Mouse (Mus musculus) lung, embryonic 14.5 days (tissue): ENCODE data around the gene Iqcm. TPM values are rescaled to one million over a fixed set of nuclear protein-coding genes. Genes with fewer than 3 reads are reported as not detected.
A peak's percentile ranks its signal among the peaks of the same experiment; 100 is the strongest.
"Not testable (repeated sequence)": the region's sequence is repeated elsewhere in the genome, so short reads cannot be mapped to it uniquely, and the experiment has no call there.

Experiments
- ATAC-seq: fragments of 200-750 bp; cut with Nextera tagmentation; 2 replicates; pipeline ENCODE4 v1.8.0; 2017; ENCODE audit warnings: mild to moderate bottlenecking, moderate TSS enrichment, moderate library complexity; ENCODE audit not compliant: insufficient read depth
- DNase-seq: peaks from one replicate; pipeline ENCODE4 v3.0.0-alpha.2; 2015
- H3K27ac ChIP-seq: fragments of 300-500 bp; sonication (generic); 2 replicates; pipeline ENCODE4 v1.5.1; 2014; ENCODE audit warnings: low read depth, mild to moderate bottlenecking, moderate library complexity
- H3K27me3 ChIP-seq: fragments of 300-500 bp; sonication (generic); 2 replicates; pipeline ENCODE4 v1.6.1; 2014; ENCODE audit warnings: low read length, control low read depth; ENCODE audit not compliant: insufficient read depth
- H3K36me3 ChIP-seq: fragments of 300-500 bp; sonication (generic); 2 replicates; pipeline ENCODE4 v1.6.1; 2014; ENCODE audit warnings: control low read depth; ENCODE audit not compliant: insufficient read depth
- H3K4me1 ChIP-seq: fragments of 300-500 bp; sonication (generic); 2 replicates; pipeline ENCODE4 v1.6.1; 2014; ENCODE audit warnings: antibody characterized with exemption, control low read depth; ENCODE audit not compliant: insufficient read depth
- H3K4me2 ChIP-seq: fragments of 300-500 bp; sonication (generic); 2 replicates; pipeline ENCODE4 v1.6.1; 2014; ENCODE audit warnings: mild to moderate bottlenecking
- H3K4me3 ChIP-seq: fragments of 300-500 bp; sonication (generic); 2 replicates; pipeline ENCODE4 v1.5.1; 2014; ENCODE audit warnings: low read depth, low read length
- H3K9ac ChIP-seq: fragments of 300-500 bp; sonication (generic); 2 replicates; pipeline ENCODE4 v1.6.1; 2014
- H3K9me3 ChIP-seq: fragments of 300-500 bp; sonication (generic); 2 replicates; pipeline ENCODE4 v1.6.1; 2016; ENCODE audit warnings: low read depth, low read length, control low read depth
- CTCF ChIP-seq: IDR thresholded peaks from 2 replicates; pipeline ENCODE4 v1.5.1; 2016; ENCODE audit warnings: antibody characterized with exemption, low read depth
- WGBS: fragments of 180-500 bp; shearing (Covaris S2); extraction: QIAGEN DNeasy Blood & Tissue Kit; methylation state at CpG from one replicate; pipeline ENCODE4 v1.1.7; 2014; 5-methylcytosine and 5-hydroxymethylcytosine counted together
- polyA plus RNA-seq: library from polyadenylated mRNA; unstranded; fragments of >200 nt; fragmentation: Nextera tagmentation; extraction: Ambion mirVana; gene quantifications from 2 replicates; pipeline ENCODE4 v1.2.1, GENCODE M21; 2014

Iqcm gene
- 0.18 TPM in 1 of 2 replicates, not detected in the other for polyA plus RNA-seq

GRCm38 (mm10) chr8:75448394-75448793, at the start of gene Iqcm:
Gene Iqcm, plus strand, starts transcription at chr8:75448694.
- Histone ChIP-seq H3K4me3 (no peak within 1 kb of the TSS), H3K27ac (no peak within 1 kb of the TSS), H3K9ac (no peak within 1 kb of the TSS), H3K4me1 (no peaks in the 10 kb centered on the region), H3K27me3 (no peaks in the 10 kb centered on the region), H3K4me2 (no peak within 1 kb of the TSS), H3K9me3 (no peaks in the 10 kb centered on the region), H3K36me3 (no peaks in the 10 kb centered on the region)
- ATAC-seq (no peak), DNase-seq (no peak)
- TF ChIP-seq CTCF = no peak
- 84% methylated on average over 7 of the region's 7 CpGs for WGBS

- no peak for DNase-seq
- H3K27me3 ChIP-seq = no peaks in the 10 kb centered on the region
- no peak for TF ChIP-seq CTCF
- no peak within 1 kb of the TSS for H3K27ac ChIP-seq
- H3K9ac ChIP-seq = no peak within 1 kb of the TSS
- H3K4me3 ChIP-seq = no peak within 1 kb of the TSS
- H3K4me1 ChIP-seq = no peaks in the 10 kb centered on the region
- no peaks in the 10 kb centered on the region for H3K9me3 ChIP-seq
- no peaks in the 10 kb centered on the region for H3K36me3 ChIP-seq
- H3K4me2 ChIP-seq = no peak within 1 kb of the TSS
- WGBS = 92% methylated on average over 5 of the region's 5 CpGs
- ATAC-seq = no peak
These were observed 42.0 kb upstream of the Iqcm start, which contains the start of gene Gm10358 for GRCm38 (mm10) chr8:75406489-75406888. Gene Gm10358, minus strand, starts transcription at chr8:75406589.

DNA sequence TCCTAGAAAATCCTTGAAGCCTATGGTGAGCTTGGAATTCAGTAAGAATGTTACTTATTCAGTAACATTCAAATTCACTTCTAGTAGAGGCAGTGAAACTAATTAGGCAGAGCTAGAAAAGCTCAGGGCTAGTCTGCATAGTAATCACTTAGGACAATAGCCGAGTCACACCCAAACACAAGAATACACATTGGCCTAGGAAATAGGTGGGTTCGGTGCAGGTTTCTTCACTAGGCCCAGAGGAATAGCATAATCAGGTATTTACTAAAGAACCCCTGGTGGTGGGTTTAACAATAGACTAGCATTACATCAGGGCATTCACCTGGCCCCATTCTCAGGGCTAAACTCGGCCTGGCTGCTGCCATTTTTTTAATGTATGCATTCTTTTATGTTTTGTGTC, 32.8 kb upstream of the Iqcm start:
- ATAC-seq, H3K36me3 ChIP-seq, H3K4me2 ChIP-seq, H3K9ac ChIP-seq, H3K27ac ChIP-seq, H3K4me1 ChIP-seq, DNase-seq, H3K9me3 ChIP-seq, H3K4me3 ChIP-seq, H3K27me3 ChIP-seq: not testable (repeated sequence)
- 74% methylated on average over 3 of the region's 3 CpGs for WGBS

DNA sequence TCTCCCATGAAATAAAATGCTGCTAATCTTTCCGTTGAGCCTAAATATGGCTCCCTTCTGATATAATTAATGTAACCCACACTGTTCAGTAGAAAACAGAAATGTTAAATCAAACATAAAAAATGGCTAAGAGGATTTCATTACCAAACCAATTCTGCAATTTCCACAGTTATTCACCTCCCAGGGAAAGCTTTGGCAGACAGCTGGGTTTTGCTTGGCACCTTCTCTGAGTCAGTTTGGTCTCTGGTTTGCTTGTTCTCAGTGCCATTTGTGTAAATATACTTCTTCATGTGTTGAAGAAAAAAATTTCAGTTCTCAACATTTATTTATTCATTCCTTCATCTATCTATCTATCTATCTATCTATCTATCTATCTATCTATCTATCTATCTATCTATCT, 28.3 kb downstream of the Iqcm start:
- Histone ChIP-seq H3K27me3 (no peaks in the 10 kb centered on the region), H3K9me3 (no peaks in the 10 kb centered on the region), H3K4me3 (no peak overlapping the region), H3K36me3 (no peaks in the 10 kb centered on the region), H3K4me1 (no peaks in the 10 kb centered on the region), H3K4me2 (no peak overlapping the region), H3K27ac (no peak overlapping the region), H3K9ac (no peak overlapping the region)
- DNase-seq (no peak), ATAC-seq (no peak)
- no peak for TF ChIP-seq CTCF
- 60% methylated on average over 1 of the region's 1 CpGs for WGBS

GRCm38 (mm10) chr8:75489035-75489678, 40.7 kb downstream of the Iqcm start:
- Histone ChIP-seq H3K27me3 (no peaks in the 10 kb centered on the region), H3K4me3 (no peak overlapping the region), H3K27ac (no peak overlapping the region), H3K4me1 (no peaks in the 10 kb centered on the region), H3K4me2 (no peak overlapping the region), H3K9me3 (no peaks in the 10 kb centered on the region), H3K36me3 (no peaks in the 10 kb centered on the region), H3K9ac (no peak overlapping the region)
- no peak for TF ChIP-seq CTCF
- peak; percentile 15 for DNase-seq
- WGBS = 67% methylated on average over 13 of the region's 13 CpGs
- peak; percentile 31; the same call in 1 of the 2 replicates for ATAC-seq

- H3K4me2 ChIP-seq = no peak overlapping the region
- 72% methylated on average over 1 of the region's 1 CpGs for WGBS
- H3K9ac ChIP-seq = no peak overlapping the region
- no peak for ATAC-seq
- H3K27ac ChIP-seq = no peak overlapping the region
- no peaks in the 10 kb centered on the region for H3K4me1 ChIP-seq
- no peak overlapping the region for H3K4me3 ChIP-seq
- TF ChIP-seq CTCF = no peak
- no peaks in the 10 kb centered on the region for H3K27me3 ChIP-seq
- H3K9me3 ChIP-seq = no peaks in the 10 kb centered on the region
- DNase-seq = no peak
- H3K36me3 ChIP-seq = no peaks in the 10 kb centered on the region
These were observed 60.8 kb downstream of the Iqcm start for GRCm38 (mm10) chr8:75509299-75509698.

- H3K9me3 ChIP-seq = no peaks in the 10 kb centered on the region
- H3K27ac ChIP-seq = no peak overlapping the region
- ATAC-seq (no peak), DNase-seq (no peak)
- H3K36me3 ChIP-seq = no peaks in the 10 kb centered on the region
- no peak overlapping the region for H3K4me3 ChIP-seq
- no peaks in the 10 kb centered on the region for H3K27me3 ChIP-seq
- no peak overlapping the region for H3K9ac ChIP-seq
- TF ChIP-seq CTCF = no peak
- WGBS = 80% methylated on average over 3 of the region's 3 CpGs
- H3K4me2 ChIP-seq = no peak overlapping the region
- H3K4me1 ChIP-seq = no peaks in the 10 kb centered on the region
These were observed 65.3 kb downstream of the Iqcm start for GRCm38 (mm10) chr8:75513786-75514185.
